Mouse (Mus musculus) NIH3T3 (cell line): Measurements from ENCODE around the gene Sdhaf2.
"Not testable (repeated sequence)": the region's sequence is repeated elsewhere in the genome, so short reads cannot be mapped to it uniquely, and the experiment has no call there.

ENCODE experiments used
- DNase-seq: peaks from one replicate; pipeline ENCODE4 v3.0.0-alpha.2; 2012; ENCODE audit warnings: low read depth

Sdhaf2 gene

DNA sequence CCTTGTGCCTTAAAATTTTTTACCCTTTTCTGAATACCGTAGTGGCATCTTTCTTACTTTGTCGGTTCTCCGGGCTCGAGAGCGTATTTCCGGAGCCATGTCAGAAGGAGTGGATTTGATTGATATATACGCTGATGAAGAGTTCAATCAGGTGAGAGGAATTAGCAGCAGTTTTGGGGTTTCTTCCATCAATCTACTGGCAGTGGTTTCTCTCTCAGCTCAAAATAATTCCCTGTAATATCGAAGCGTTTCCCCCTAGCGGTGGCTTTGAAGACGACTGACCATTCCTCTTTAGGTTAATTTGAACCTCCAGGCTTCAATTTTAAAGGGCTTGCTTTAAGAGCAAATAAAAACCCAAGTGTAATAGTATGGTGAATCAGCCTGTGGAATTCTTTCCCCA, at the start of gene Sdhaf2:
Sdhaf2 (minus strand) TSS at position 233 of the 400 bp plus-strand sequence.
- DNase-seq: peak; percentile 76

- peak; percentile 42 for DNase-seq
Measured at GRCm38 (mm10) chr19:10569627-10570026, 43.7 kb upstream of the Sdhaf2 start.

- peak; percentile 47 for DNase-seq
Measured at GRCm38 (mm10) chr19:10565217-10565616, 39.3 kb upstream of the Sdhaf2 start.

GRCm38 (mm10) chr19:10564278-10564677, 38.3 kb upstream of the Sdhaf2 start:
- DNase-seq: no peak

DNA sequence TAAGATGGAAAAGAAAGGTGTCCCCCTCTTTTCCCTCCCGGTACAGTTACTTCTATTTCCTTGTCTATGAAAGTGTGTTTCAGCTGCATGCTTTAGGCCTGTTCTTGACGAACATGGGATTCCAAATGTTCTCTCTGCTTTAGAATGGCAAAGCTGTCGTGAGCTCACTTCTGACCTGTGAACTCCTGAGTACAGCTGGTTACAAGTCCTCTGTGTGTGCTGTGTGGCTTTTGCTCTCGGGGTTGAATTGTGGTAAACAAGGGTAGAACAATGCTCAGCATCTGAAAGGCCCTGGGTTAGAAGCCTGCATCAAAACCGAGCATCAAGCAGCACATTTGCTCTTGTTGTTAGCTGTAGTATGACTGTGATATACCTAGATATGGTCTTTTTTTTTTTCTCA, 36.4 kb upstream of the Sdhaf2 start:
- DNase-seq: peak; percentile 57

- peak; percentile 91 for DNase-seq
Measured at GRCm38 (mm10) chr19:10561558-10562314, 35.8 kb upstream of the Sdhaf2 start.

DNA sequence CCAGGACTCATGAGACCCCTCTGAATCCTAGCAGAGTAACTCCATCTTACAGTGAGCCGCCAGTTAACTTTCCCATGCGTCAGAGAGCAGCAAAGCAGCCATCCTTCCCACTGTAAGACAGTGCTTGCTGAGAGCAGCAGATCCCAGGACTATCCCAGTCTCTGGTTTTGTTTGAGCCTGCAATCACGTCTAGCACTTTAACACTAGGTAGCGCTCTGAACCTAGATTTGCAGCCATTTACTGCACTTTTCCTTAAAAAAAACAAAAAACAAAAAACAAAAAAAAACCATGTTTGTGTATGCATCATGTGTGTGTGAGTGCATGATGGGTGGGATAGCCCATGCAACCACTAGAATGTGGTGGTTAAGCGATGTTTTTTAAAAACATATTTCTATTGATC, 34.2 kb upstream of the Sdhaf2 start:
- peak; percentile 89 for DNase-seq

DNA sequence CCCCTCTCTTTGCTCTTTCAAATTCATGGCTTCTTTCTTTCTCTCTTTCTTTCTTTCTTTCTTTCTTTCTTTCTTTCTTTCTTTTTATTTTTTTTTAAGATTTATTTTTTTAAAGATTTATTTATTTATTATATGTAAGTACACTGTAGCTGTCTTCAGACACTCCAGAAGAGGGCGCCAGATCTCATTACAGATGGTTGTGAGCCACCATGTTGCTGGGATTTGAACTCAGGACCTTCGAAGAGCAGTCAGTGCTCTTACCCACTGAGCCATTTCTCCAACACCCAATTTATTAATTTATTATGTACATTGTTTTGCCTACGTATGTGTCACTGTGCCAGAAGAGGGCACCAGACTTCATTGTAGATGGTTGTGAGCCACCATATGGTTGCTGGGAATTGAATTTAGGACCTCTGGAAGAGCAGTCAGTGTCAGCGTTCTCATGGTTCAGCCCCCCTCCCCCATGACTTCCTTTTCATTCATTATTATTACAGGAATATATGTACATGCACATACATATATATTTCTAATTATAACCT, 32.0 kb upstream of the Sdhaf2 start:
- DNase-seq: not testable (repeated sequence)

GRCm38 (mm10) chr19:10557430-10557829, 31.5 kb upstream of the Sdhaf2 start:
- DNase-seq: no peak

GRCm38 (mm10) chr19:10557001-10557400, 31.1 kb upstream of the Sdhaf2 start:
- no peak for DNase-seq

GRCm38 (mm10) chr19:10555624-10556510, 29.9 kb upstream of the Sdhaf2 start, which contains the start of gene Tmem216:
TSS of gene Tmem216 (minus strand) at chr19:10556238.
- peak; percentile 91 for DNase-seq

GRCm38 (mm10) chr19:10539454-10539853, 13.5 kb upstream of the Sdhaf2 start:
- DNase-seq: no peak

DNA sequence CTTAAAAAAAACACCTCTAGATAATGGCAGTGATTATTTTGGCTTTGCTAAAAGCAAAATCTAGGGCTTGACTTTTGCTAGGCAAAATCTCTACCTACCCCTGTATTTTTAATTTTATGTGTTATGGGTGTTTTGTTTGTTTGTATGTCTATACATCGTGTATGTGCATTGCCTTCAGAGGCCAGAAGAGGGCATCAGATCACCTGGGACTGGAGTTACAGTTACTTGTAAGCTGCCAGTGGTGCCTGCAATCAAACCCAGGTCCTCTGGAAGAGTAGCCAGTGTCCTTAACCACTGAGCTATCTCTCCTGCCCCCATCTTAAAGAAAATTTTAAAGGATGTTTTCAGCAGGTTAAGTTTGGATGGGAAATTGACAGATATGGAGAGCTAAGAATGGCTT, 4.1 kb upstream of the Sdhaf2 start:
- no peak for DNase-seq

GRCm38 (mm10) chr19:10525106-10525901, 638 bp downstream of the Sdhaf2 start, which contains the start of gene Cpsf7:
TSS of gene Cpsf7 (plus strand) at chr19:10525266.
- peak; percentile 96 for DNase-seq

GRCm38 (mm10) chr19:10524784-10525105, 1.2 kb downstream of the Sdhaf2 start:
- DNase-seq: no peak

DNA sequence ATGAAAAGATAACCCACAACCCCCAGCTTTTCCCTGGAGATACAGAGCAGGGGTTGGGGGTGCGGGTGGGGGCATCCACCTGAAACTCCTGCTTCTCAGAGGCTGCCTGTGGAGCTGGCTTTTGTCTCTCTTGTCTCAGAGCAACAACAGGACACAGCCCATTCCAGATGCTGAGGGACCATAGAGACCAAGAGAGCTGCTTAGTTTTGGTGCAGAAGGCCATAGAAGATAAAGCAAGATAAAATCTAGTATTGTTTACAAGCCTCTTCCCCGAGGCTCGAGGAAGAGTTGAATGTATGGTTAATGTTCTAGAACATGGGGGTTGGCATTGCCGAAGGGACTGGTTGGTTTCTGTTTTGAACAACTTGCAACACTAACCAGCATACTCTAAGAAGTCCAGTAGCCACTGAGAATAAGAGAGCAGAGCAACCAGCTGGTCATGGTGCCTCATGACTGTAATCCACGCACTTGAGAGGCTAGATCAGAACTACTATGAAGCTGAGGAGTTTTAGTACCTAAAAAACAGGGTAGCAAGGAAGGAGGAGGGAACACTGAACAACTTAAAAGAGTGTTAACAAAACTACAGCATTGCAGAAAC, 2.4 kb downstream of the Sdhaf2 start:
- DNase-seq: no peak

DNA sequence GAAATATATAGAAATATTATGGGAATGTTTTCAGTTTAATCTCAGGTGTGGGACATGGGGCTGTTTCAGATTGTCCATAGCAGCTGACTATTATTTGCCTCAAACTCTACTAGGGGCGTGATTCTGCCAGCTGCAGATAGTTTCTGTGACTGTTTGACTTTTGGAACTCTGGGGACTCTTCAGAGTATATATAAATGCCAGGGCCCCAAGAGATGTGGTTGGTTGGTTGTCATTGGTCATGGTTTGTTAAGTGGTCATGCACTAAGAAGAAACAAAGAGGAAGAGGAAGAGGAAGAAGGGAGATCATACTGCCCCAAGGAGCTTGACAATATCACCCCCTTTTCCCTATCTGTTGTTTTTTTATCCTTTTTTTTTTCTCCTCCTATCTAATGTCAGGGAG, 4.0 kb downstream of the Sdhaf2 start:
- DNase-seq: no peak

- DNase-seq: peak; percentile 74
Measured at GRCm38 (mm10) chr19:10520355-10520754, 5.6 kb downstream of the Sdhaf2 start.

- DNase-seq: peak; percentile 38
Measured at GRCm38 (mm10) chr19:10510759-10511330, 15.1 kb downstream of the Sdhaf2 start.

DNA sequence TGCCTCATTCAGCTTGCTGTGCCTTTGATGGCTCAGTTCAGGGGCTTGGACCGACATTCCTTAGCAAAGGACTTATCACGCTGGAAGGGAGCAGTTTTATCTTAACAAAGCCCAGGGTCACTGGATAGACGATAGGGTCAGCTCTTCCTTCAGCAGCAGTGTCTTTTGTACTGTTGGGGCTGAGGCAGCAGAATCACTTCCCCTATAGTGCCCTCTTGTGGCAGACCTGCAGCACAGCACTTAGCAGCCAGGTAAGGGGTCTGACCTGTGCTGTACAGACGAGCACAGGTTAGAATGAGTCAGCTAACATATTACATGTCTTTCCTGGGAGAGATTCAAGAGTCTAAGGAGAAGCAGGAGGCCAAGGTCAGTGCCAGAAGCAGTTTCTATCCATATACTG, 23.4 kb downstream of the Sdhaf2 start:
- peak; percentile 71 for DNase-seq

DNA sequence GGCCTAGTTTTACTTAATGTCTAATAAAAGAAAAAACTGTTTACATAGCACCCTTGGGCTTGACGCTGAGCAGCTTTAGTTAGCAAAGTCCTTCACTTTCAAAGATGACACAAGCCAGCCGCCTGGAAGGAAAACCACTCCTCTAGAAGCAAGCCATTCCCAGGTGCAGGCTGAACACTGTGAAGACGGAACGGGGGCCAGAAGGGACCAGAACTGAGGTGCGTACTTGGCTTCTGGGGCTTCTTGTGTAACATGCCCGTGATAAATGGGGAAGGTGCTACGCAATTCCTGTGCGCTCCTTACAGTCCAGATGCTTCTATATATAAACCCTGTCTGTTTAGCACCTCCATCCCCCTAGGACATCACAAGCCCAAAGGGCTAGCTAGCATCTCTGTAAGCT, 25.4 kb downstream of the Sdhaf2 start:
- DNase-seq: no peak
